ENCODE assay signal across 9 mouse cellular contexts in the genomic region with DNA sequence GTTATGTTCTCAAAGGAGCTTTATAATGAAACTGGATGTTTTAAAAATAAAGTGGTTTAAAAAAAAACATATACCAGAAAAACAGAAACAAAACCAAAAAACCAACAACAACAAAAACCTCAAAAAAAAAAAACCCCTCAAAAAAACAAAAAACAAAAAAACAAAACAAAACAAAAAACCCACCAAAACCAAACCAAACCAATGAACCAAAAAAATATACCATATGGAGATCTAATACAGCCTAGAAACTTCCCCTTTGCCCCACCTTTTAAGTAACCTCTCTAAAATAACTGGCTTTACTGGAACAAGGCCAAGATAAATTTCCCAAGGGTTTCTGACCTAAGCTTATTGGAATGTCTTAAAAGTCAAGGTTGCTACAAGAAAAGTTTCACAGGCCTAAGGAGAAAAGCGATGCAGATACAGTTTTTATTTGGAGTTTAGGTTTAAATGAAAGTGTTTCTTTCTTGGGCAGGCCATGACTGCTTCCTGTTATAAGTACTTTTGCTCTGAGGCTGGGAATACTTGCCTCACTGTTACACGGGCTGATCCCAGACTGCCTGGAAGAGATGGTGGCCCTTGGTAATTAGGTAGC. TPM values are rescaled to one million over a fixed set of nuclear protein-coding genes. Genes with fewer than 3 reads are reported as not detected.
DNase-seq lines count a peak whose midpoint lies in the region; ATAC-seq and TF ChIP-seq lines count a peak whose summit lies in the region.
"Had no signal": no experiment of that assay in that cellular context is flagged by ENCODE, and none has a peak within 500 bp of the region (broad histone marks: within the 10 kb centered on the region; RNA-seq: fewer than 3 reads in every experiment).

No protein-coding gene starts in this region.

- no peak for ATAC-seq in heart, embryonic 13.5 days (ENCODE audit: extremely low read depth, insufficient number of reproducible peaks, low FRiP score, low TSS enrichment)
- no peak for ATAC-seq in liver, postnatal 0 days
- no peak for ATAC-seq in cerebellum, adult (ENCODE audit: insufficient number of reproducible peaks, low FRiP score, low TSS enrichment)

- TF ChIP-seq CTCF in cerebellum, adult 2 months (IDR thresholded peaks at IDR 0.05; ENCODE audit: borderline replicate concordance, insufficient read depth, low read depth, low read length) = no peak
- TF ChIP-seq CTCF in left cerebral cortex, adult 2 months (IDR thresholded peaks at IDR 0.05) = no peak
- no peak for TF ChIP-seq CTCF in liver, postnatal 0 days (IDR thresholded peaks at IDR 0.05; ENCODE audit: low read depth)

- no peak for TF ChIP-seq EP300 in liver, postnatal 0 days (IDR thresholded peaks at IDR 0.05; ENCODE audit: low read depth)

- peak overlapping the region; percentile 12; the same call in 1 of the 2 replicates for H3K4me2 ChIP-seq in heart, embryonic 13.5 days
- H3K4me2 ChIP-seq in liver, postnatal 0 days (ENCODE audit: low read depth, low read length) = no peak overlapping the region

- peaks cover 22% of the 10 kb centered on the region for H3K4me1 ChIP-seq in cerebellum, adult 2 months (ENCODE audit: control insufficient read depth, insufficient read depth, low read length)
- peaks cover 84% of the 10 kb centered on the region for H3K4me1 ChIP-seq in heart, embryonic 13.5 days
- peaks cover 45% of the 10 kb centered on the region for H3K4me1 ChIP-seq in liver, postnatal 0 days (ENCODE audit: insufficient read depth)

- H3K36me3 ChIP-seq in heart, embryonic 13.5 days = peaks cover 98% of the 10 kb centered on the region
- peaks cover 46% of the 10 kb centered on the region for H3K36me3 ChIP-seq in liver, postnatal 0 days (replicated peaks; ENCODE audit: insufficient read depth, low read length)

- H3K27me3 ChIP-seq in cerebellum, adult 2 months (ENCODE audit: control insufficient read depth, insufficient read depth, low read length) = no peaks in the 10 kb centered on the region
- no peaks in the 10 kb centered on the region for H3K27me3 ChIP-seq in heart, embryonic 13.5 days (replicated peaks)
- H3K27me3 ChIP-seq in liver, postnatal 0 days (ENCODE audit: insufficient read depth, low read length) = no peaks in the 10 kb centered on the region

- DNase-seq in cerebellum, adult 9-10 months = peak; percentile 51
- no peak for DNase-seq in cerebellum, adult 2 months
- DNase-seq in left cerebral cortex, adult 2 months (ENCODE audit: extremely low spot score in 1 of 2, low spot score in 2 of 2) = no peak
- DNase-seq in left cerebral cortex, adult 18-20 months (ENCODE audit: low spot score in 2 of 2) = no peak
- no peak for DNase-seq in liver, postnatal 0 days
- DNase-seq in layer of hippocampus, adult 8-10 months (ENCODE audit: low spot score in 2 of 2) = no peak
- DNase-seq: gastrocnemius, postnatal 10 days had no signal

- H3K9me3 ChIP-seq in heart, embryonic 13.5 days = peaks cover 8% of the 10 kb centered on the region; the same call in 1 of the 2 replicates
- peaks cover 6% of the 10 kb centered on the region for H3K9me3 ChIP-seq in liver, postnatal 0 days (ENCODE audit: low read length)

- peak overlapping the region; percentile 52; the same call in 1 of the 2 replicates for H3K9ac ChIP-seq in heart, embryonic 13.5 days
- no peak overlapping the region for H3K9ac ChIP-seq in liver, postnatal 0 days (replicated peaks)

- WGBS in cerebellum, adult 2 months = 71% methylated on average over 2 of the region's 2 CpGs
- 50% methylated on average over 2 of the region's 2 CpGs for WGBS in heart, embryonic 13.5 days
- WGBS in liver, postnatal 0 days (ENCODE audit: insufficient replicate concordance) = 57% methylated on average over 2 of the region's 2 CpGs

- no peak for TF ChIP-seq POLR2A in cerebellum, adult 2 months (IDR thresholded peaks at IDR 0.05; ENCODE audit: borderline replicate concordance, insufficient read depth, low read length)

- no peak overlapping the region for H3K27ac ChIP-seq in cerebellum, adult 2 months (ENCODE audit: insufficient read depth, low read length)
- H3K27ac ChIP-seq in left cerebral cortex, adult 2 months = peak overlapping the region; percentile 60
- peak overlapping the region; percentile 78 for H3K27ac ChIP-seq in heart, embryonic 13.5 days (replicated peaks)
- peak overlapping the region; percentile 29; the same call in 1 of the 2 replicates for H3K27ac ChIP-seq in liver, postnatal 0 days (ENCODE audit: low read depth)

- no peak overlapping the region for H3K4me3 ChIP-seq in cerebellum, adult 2 months (replicated peaks; ENCODE audit: insufficient read depth, low read depth, low read length)
- no peak overlapping the region for H3K4me3 ChIP-seq in left cerebral cortex, adult 2 months
- no peak overlapping the region for H3K4me3 ChIP-seq in heart, embryonic 13.5 days
- no peak overlapping the region for H3K4me3 ChIP-seq in liver, postnatal 0 days (ENCODE audit: low read depth, low read length)

- intact Hi-C loops in left cerebral cortex, adult 2 months (cut with DNase I) = no loop called here

RNA-seq across cellular contexts. Expression of gene Tpm1, which starts 12.6 kb away (rescaled TPM):
- 157 and 170 TPM in 2 replicates for polyA plus RNA-seq in cerebellum, adult 2 months (2012; rRNA removed)
- total RNA-seq in left cerebral cortex, adult 2 months (2021) = 100 to 1,000 TPM; 223 to 236 TPM
- total RNA-seq in left cerebral cortex, adult 18-20 months (2021) = 100 to 1,000 TPM; 234 to 249 TPM
- 3,954 and 4,354 TPM in 2 replicates for polyA plus RNA-seq in heart, embryonic 13.5 days (2015; fragmentation: Nextera tagmentation; extraction: Ambion mirVana)
- 85.7 and 147 TPM in 2 replicates for polyA plus RNA-seq in liver, postnatal 0 days (2015; fragmentation: Nextera tagmentation; extraction: Ambion mirVana)
- total RNA-seq in layer of hippocampus, adult 8-10 months (2022) = 100 to 1,000 TPM; 179 to 185 (median 182) TPM
